Mouse (Mus musculus) hindbrain, embryonic 16.5 days (tissue): Measurements from ENCODE around the gene Arl2. TPM values are rescaled to one million over a fixed set of nuclear protein-coding genes. Genes with fewer than 3 reads are reported as not detected.
"Not testable (repeated sequence)": the region's sequence is repeated elsewhere in the genome, so short reads cannot be mapped to it uniquely, and the experiment has no call there.

Experiments
- ATAC-seq: fragments of 200-750 bp; cut with Nextera tagmentation; 2 replicates; pipeline ENCODE4 v1.8.0; 2017; ENCODE audit warnings: moderate TSS enrichment, moderate library complexity
- H3K27ac ChIP-seq: fragments of 300-500 bp; sonication (generic); 2 replicates; pipeline ENCODE4 v1.5.1; 2014; ENCODE audit warnings: low read depth, mild to moderate bottlenecking, control low read depth, low read length, moderate library complexity
- H3K27me3 ChIP-seq: fragments of 300-500 bp; sonication (generic); replicated peaks from 2 replicates; pipeline ENCODE4 v1.6.1; 2014; ENCODE audit warnings: low read length; ENCODE audit not compliant: control insufficient read depth, insufficient read depth
- H3K36me3 ChIP-seq: fragments of 300-500 bp; sonication (generic); 2 replicates; pipeline ENCODE4 v1.6.1; 2014; ENCODE audit warnings: mild to moderate bottlenecking, low read length, moderate library complexity, mixed read lengths; ENCODE audit not compliant: control insufficient read depth, insufficient read depth
- H3K4me1 ChIP-seq: fragments of 300-500 bp; sonication (generic); 2 replicates; pipeline ENCODE4 v1.6.1; 2014; ENCODE audit warnings: low read depth, low read length; ENCODE audit not compliant: control insufficient read depth, insufficient read depth
- H3K4me2 ChIP-seq: fragments of 300-500 bp; sonication (generic); 2 replicates; pipeline ENCODE4 v1.6.1; 2014; ENCODE audit warnings: mild to moderate bottlenecking, low read length, control low read depth, moderate library complexity
- H3K4me3 ChIP-seq: fragments of 300-500 bp; sonication (generic); 2 replicates; pipeline ENCODE4 v1.5.1; 2014; ENCODE audit warnings: mild to moderate bottlenecking, low read length, control low read depth, moderate library complexity
- H3K9ac ChIP-seq: fragments of 300-500 bp; sonication (generic); 2 replicates; pipeline ENCODE4 v1.6.1; 2014; ENCODE audit warnings: low read depth, mild to moderate bottlenecking, control low read depth, low read length, moderate library complexity
- H3K9me3 ChIP-seq: fragments of 300-500 bp; sonication (generic); 2 replicates; pipeline ENCODE4 v1.6.1; 2014; ENCODE audit warnings: mild to moderate bottlenecking, low read length, moderate library complexity; ENCODE audit not compliant: control insufficient read depth
- WGBS: fragments of 180-500 bp; shearing (Covaris S2); extraction: QIAGEN DNeasy Blood & Tissue Kit; methylation state at CpG from one replicate; pipeline ENCODE4 v1.1.7; 2014; 5-methylcytosine and 5-hydroxymethylcytosine counted together
- polyA plus RNA-seq: library from polyadenylated mRNA; unstranded; fragments of >200 nt; fragmentation: Nextera tagmentation; extraction: Ambion mirVana; gene quantifications from 2 replicates; pipeline ENCODE4 v1.2.1, GENCODE M21; 2015

Gene Arl2
- polyA plus RNA-seq, 1 experiment from 2014 or later = 162 TPM

- Histone ChIP-seq H3K27ac (no peak overlapping the region), H3K9me3 (no peaks in the 10 kb centered on the region), H3K9ac (no peak overlapping the region), H3K4me1 (no peaks in the 10 kb centered on the region), H3K36me3 (peaks cover 8% of the 10 kb centered on the region), H3K4me2 (no peak overlapping the region), H3K27me3 (no peaks in the 10 kb centered on the region), H3K4me3 (no peak overlapping the region)
- ATAC-seq = no peak
- WGBS = 78% methylated on average over 7 of the region's 7 CpGs
Observed at GRCm38 (mm10) chr19:6132171-6132827, 9.0 kb downstream of the Arl2 start.

GRCm38 (mm10) chr19:6130414-6131128 lies 10.8 kb downstream of the Arl2 start:
- H3K9ac ChIP-seq, H3K4me3 ChIP-seq, H3K9me3 ChIP-seq, H3K27ac ChIP-seq, H3K36me3 ChIP-seq, H3K4me2 ChIP-seq, H3K4me1 ChIP-seq, H3K27me3 ChIP-seq, ATAC-seq: not testable (repeated sequence)
- WGBS = 82% methylated on average over 7 of the region's 7 CpGs

GRCm38 (mm10) chr19:6127760-6128341 lies 13.5 kb downstream of the Arl2 start, which contains the start of gene Snx15:
TSS of gene Snx15 (minus strand) at chr19:6128304.
- Histone ChIP-seq H3K36me3 (no peaks in the 10 kb centered on the region), H3K4me1 (no peaks in the 10 kb centered on the region), H3K4me3 (peak within 1 kb of the TSS; percentile 61), H3K9ac (peak within 1 kb of the TSS; percentile 75), H3K9me3 (no peaks in the 10 kb centered on the region), H3K27ac (peak within 1 kb of the TSS; percentile 91), H3K27me3 (no peaks in the 10 kb centered on the region), H3K4me2 (peak within 1 kb of the TSS; percentile 61)
- ATAC-seq = peak; percentile 96
- under 1% methylated on average over 32 of the region's 32 CpGs for WGBS

GRCm38 (mm10) chr19:6126789-6127580 lies 14.4 kb downstream of the Arl2 start:
- Histone ChIP-seq H3K27me3 (no peaks in the 10 kb centered on the region), H3K27ac (peak overlapping the region; percentile 91; the same call in 1 of the 2 replicates), H3K9me3 (no peaks in the 10 kb centered on the region), H3K4me1 (no peaks in the 10 kb centered on the region), H3K4me2 (peak overlapping the region; percentile 61), H3K9ac (peak overlapping the region; percentile 75; the same call in 1 of the 2 replicates), H3K36me3 (no peaks in the 10 kb centered on the region), H3K4me3 (peak overlapping the region; percentile 61)
- ATAC-seq = no peak
- WGBS = 72% methylated on average over 10 of the region's 10 CpGs

GRCm38 (mm10) chr19:6126289-6126688 lies 15.1 kb downstream of the Arl2 start:
- Histone ChIP-seq H3K36me3 (no peaks in the 10 kb centered on the region), H3K4me3 (no peak overlapping the region), H3K4me1 (no peaks in the 10 kb centered on the region), H3K9me3 (no peaks in the 10 kb centered on the region), H3K27me3 (no peaks in the 10 kb centered on the region), H3K27ac (no peak overlapping the region), H3K9ac (no peak overlapping the region), H3K4me2 (no peak overlapping the region)
- no peak for ATAC-seq
- 19% methylated on average over 4 of the region's 4 CpGs for WGBS

GRCm38 (mm10) chr19:6124898-6125297 lies 16.4 kb downstream of the Arl2 start:
- Histone ChIP-seq H3K9me3 (no peaks in the 10 kb centered on the region), H3K36me3 (0 out of 2 replicates have a peak, but pooled peaks cover 6% of the 10 kb centered on the region), H3K27me3 (no peaks in the 10 kb centered on the region), H3K4me3 (no peak overlapping the region), H3K9ac (no peak overlapping the region), H3K4me2 (no peak overlapping the region), H3K4me1 (no peaks in the 10 kb centered on the region), H3K27ac (no peak overlapping the region)
- WGBS = 75% methylated on average over 2 of the region's 2 CpGs
- ATAC-seq = no peak

- Histone ChIP-seq H3K4me1 (peaks cover 4% of the 10 kb centered on the region), H3K4me2 (no peak overlapping the region), H3K4me3 (no peak overlapping the region), H3K27ac (0 out of 2 replicates have a peak overlapping the region, but pooled peaks have one; percentile 16), H3K27me3 (no peaks in the 10 kb centered on the region), H3K36me3 (0 out of 2 replicates have a peak, but pooled peaks cover 6% of the 10 kb centered on the region), H3K9me3 (no peaks in the 10 kb centered on the region), H3K9ac (no peak overlapping the region)
- ATAC-seq = no peak
- WGBS = 57% methylated on average over 8 of the region's 8 CpGs
Observed at GRCm38 (mm10) chr19:6123330-6123729, 18.0 kb downstream of the Arl2 start.

- no peak overlapping the region for H3K4me3 ChIP-seq
- H3K9me3 ChIP-seq = no peaks in the 10 kb centered on the region
- H3K9ac ChIP-seq = no peak overlapping the region
- ATAC-seq = no peak
- H3K27ac ChIP-seq = no peak overlapping the region
- H3K4me1 ChIP-seq = peaks cover 11% of the 10 kb centered on the region
- 40% methylated on average over 18 of the region's 19 CpGs for WGBS
- H3K36me3 ChIP-seq = 0 out of 2 replicates have a peak, but pooled peaks cover 6% of the 10 kb centered on the region
- no peaks in the 10 kb centered on the region for H3K27me3 ChIP-seq
- no peak overlapping the region for H3K4me2 ChIP-seq
Observed at GRCm38 (mm10) chr19:6121761-6122160, 19.6 kb downstream of the Arl2 start.
